Mouse (Mus musculus) kidney, postnatal 0 days (tissue): ENCODE data around the gene H1f0. TPM values are rescaled to one million over a fixed set of nuclear protein-coding genes. Genes with fewer than 3 reads are reported as not detected.
A peak's percentile ranks its signal among the peaks of the same experiment; 100 is the strongest.

Source experiments
- ATAC-seq: fragments of 200-750 bp; cut with Nextera tagmentation; replicated peaks from 2 replicates; pipeline ENCODE4 v1.8.0; 2017; ENCODE audit warnings: low read depth, moderate number of reproducible peaks, moderate TSS enrichment, moderate library complexity; ENCODE audit not compliant: low FRiP score
- DNase-seq: peaks from one replicate; pipeline ENCODE4 v3.0.0-alpha.2; 2016; ENCODE audit warnings: low spot score
- H3K27ac ChIP-seq: fragments of 300-500 bp; sonication (generic); 2 replicates; pipeline ENCODE4 v1.5.1; 2014; ENCODE audit warnings: mild to moderate bottlenecking
- H3K27me3 ChIP-seq: fragments of 300-500 bp; sonication (generic); 2 replicates; pipeline ENCODE4 v1.6.1; 2014; ENCODE audit warnings: low read length, mixed read lengths; ENCODE audit not compliant: insufficient read depth
- H3K36me3 ChIP-seq: fragments of 300-500 bp; sonication (generic); 2 replicates; pipeline ENCODE4 v1.6.1; 2014; ENCODE audit warnings: low read length, mixed read lengths; ENCODE audit not compliant: insufficient read depth
- H3K4me1 ChIP-seq: fragments of 300-500 bp; sonication (generic); replicated peaks from 2 replicates; pipeline ENCODE4 v1.6.1; 2014; ENCODE audit warnings: antibody characterized with exemption, low read length, mixed read lengths; ENCODE audit not compliant: insufficient read depth
- H3K4me2 ChIP-seq: fragments of 300-500 bp; sonication (generic); 2 replicates; pipeline ENCODE4 v1.6.1; 2014; ENCODE audit warnings: mild to moderate bottlenecking, low read length, moderate library complexity, mixed read lengths
- H3K4me3 ChIP-seq: fragments of 300-500 bp; sonication (generic); replicated peaks from 2 replicates; pipeline ENCODE4 v1.5.1; 2014; ENCODE audit warnings: low read depth, low read length
- H3K9ac ChIP-seq: fragments of 300-500 bp; sonication (generic); 2 replicates; pipeline ENCODE4 v1.6.1; 2014; ENCODE audit warnings: low read depth, low read length
- H3K9me3 ChIP-seq: fragments of 300-500 bp; sonication (generic); replicated peaks from 2 replicates; pipeline ENCODE4 v1.6.1; 2016; ENCODE audit warnings: low read length, inconsistent platforms, mixed read lengths
- CTCF ChIP-seq: IDR thresholded peaks from 2 replicates; pipeline ENCODE4 v1.5.1; 2016; ENCODE audit warnings: antibody characterized with exemption, low read depth, mild to moderate bottlenecking, moderate library complexity
- WGBS: fragments of 180-500 bp; shearing (Covaris S2); extraction: QIAGEN DNeasy Blood & Tissue Kit; methylation state at CpG from one replicate; pipeline ENCODE4 v1.1.7; 2014; 5-methylcytosine and 5-hydroxymethylcytosine counted together
- polyA plus RNA-seq: library from polyadenylated mRNA; unstranded; fragments of >200 nt; fragmentation: Nextera tagmentation; extraction: Ambion mirVana; gene quantifications from 2 replicates; pipeline ENCODE4 v1.2.1, GENCODE M21; 2015

Gene H1f0
- polyA plus RNA-seq, 1 experiment from 2014 or later: 524 TPM

- ATAC-seq (no peak), DNase-seq (peak; percentile 31)
- H3K27me3 ChIP-seq: no peaks in the 10 kb centered on the region
- H3K36me3 ChIP-seq: no peaks in the 10 kb centered on the region
- H3K4me3 ChIP-seq: no peak overlapping the region
- H3K4me2 ChIP-seq: no peak overlapping the region
- no peak for TF ChIP-seq CTCF
- H3K27ac ChIP-seq: no peak overlapping the region
- no peaks in the 10 kb centered on the region for H3K4me1 ChIP-seq
- no peak overlapping the region for H3K9ac ChIP-seq
- no peaks in the 10 kb centered on the region for H3K9me3 ChIP-seq
- 50% methylated on average over 10 of the region's 10 CpGs for WGBS
Observed at GRCm38 (mm10) chr15:79011550-79011949, 16.7 kb upstream of the H1f0 start.

GRCm38 (mm10) chr15:79013382-79013781 is 14.9 kb upstream of the H1f0 start:
- Histone ChIP-seq H3K9me3 (no peaks in the 10 kb centered on the region), H3K4me2 (no peak overlapping the region), H3K4me1 (no peaks in the 10 kb centered on the region), H3K27ac (no peak overlapping the region), H3K4me3 (no peak overlapping the region), H3K36me3 (no peaks in the 10 kb centered on the region), H3K9ac (no peak overlapping the region), H3K27me3 (no peaks in the 10 kb centered on the region)
- no peak for TF ChIP-seq CTCF
- 48% methylated on average over 7 of the region's 7 CpGs for WGBS
- DNase-seq: no peak
- no peak for ATAC-seq

- no peak; the same call in 1 of the 2 replicates for ATAC-seq
Observed at GRCm38 (mm10) chr15:79018191-79018590, 10.1 kb upstream of the H1f0 start.

DNA sequence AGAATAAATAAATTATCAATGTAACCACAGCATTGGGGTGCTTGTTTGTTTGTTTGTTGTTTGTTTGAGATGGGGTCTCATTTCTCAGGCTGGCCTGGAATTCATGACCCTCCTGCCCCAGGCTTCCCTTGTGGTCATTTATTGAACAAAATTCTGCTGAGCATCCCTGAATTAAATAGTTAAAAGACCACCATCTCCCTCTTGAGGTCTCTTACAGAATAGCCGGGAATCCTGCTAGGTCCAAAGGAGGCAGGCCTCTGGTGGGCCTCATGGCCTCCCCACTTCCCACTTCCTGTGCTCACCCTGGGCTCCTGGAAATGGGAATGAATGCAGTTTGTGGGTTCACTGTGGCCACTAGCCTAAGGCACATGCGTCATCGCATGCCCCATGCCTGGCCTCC is 9.4 kb upstream of the H1f0 start:
- Histone ChIP-seq H3K4me1 (peaks cover 7% of the 10 kb centered on the region; the same call in 1 of the 2 replicates), H3K36me3 (no peaks in the 10 kb centered on the region), H3K27me3 (no peaks in the 10 kb centered on the region), H3K9ac (no peak overlapping the region), H3K4me2 (no peak overlapping the region), H3K9me3 (no peaks in the 10 kb centered on the region), H3K27ac (no peak overlapping the region), H3K4me3 (no peak overlapping the region)
- peak; percentile 56 for TF ChIP-seq CTCF
- ATAC-seq (no peak), DNase-seq (peak; percentile 82)
- WGBS: 44% methylated on average over 3 of the region's 3 CpGs

More at GRCm38 (mm10) chr15:79018191-79018590, 10.1 kb upstream of the H1f0 start:
- peaks cover 7% of the 10 kb centered on the region; the same call in 1 of the 2 replicates for H3K4me1 ChIP-seq
- no peak overlapping the region for H3K27ac ChIP-seq
- peak; percentile 74 for DNase-seq
- H3K27me3 ChIP-seq: no peaks in the 10 kb centered on the region
- no peaks in the 10 kb centered on the region for H3K36me3 ChIP-seq
- no peak overlapping the region for H3K4me3 ChIP-seq
- H3K9me3 ChIP-seq: no peaks in the 10 kb centered on the region
- 12% methylated on average over 4 of the region's 4 CpGs for WGBS
- H3K9ac ChIP-seq: no peak overlapping the region
- TF ChIP-seq CTCF: no peak
- H3K4me2 ChIP-seq: no peak overlapping the region

GRCm38 (mm10) chr15:79022671-79023230 is 5.5 kb upstream of the H1f0 start:
- no peak for TF ChIP-seq CTCF

DNA sequence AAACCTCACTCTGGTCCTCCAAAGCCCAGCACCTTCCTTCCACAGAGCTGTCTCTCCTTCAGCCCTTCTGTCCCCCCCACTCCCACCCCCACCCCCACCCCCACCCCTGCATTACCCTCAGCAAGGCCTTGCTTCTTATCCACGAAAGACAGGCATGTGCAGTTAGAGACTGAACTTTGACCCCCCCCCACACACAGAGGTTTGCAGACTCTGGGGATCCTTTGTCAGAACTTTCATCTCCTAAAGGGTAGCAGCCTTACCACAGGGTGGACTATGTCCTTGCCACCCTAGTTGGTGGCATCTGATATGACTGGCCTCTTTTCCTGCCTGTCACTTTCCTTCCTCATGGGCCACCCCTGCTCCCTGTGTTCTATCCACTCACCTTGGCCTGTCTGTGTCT is 4.9 kb upstream of the H1f0 start:
- no peak for TF ChIP-seq CTCF
- H3K4me2 ChIP-seq: no peak overlapping the region
- ATAC-seq (no peak), DNase-seq (no peak)
- peaks cover 26% of the 10 kb centered on the region for H3K4me1 ChIP-seq
- no peak overlapping the region for H3K27ac ChIP-seq
- no peak overlapping the region for H3K9ac ChIP-seq
- no peaks in the 10 kb centered on the region for H3K9me3 ChIP-seq
- no peaks in the 10 kb centered on the region for H3K36me3 ChIP-seq
- WGBS: 50% methylated on average over 1 of the region's 1 CpGs
- no peak overlapping the region for H3K4me3 ChIP-seq
- H3K27me3 ChIP-seq: no peaks in the 10 kb centered on the region

More at GRCm38 (mm10) chr15:79022671-79023230, 5.5 kb upstream of the H1f0 start:
- DNase-seq (no peak), ATAC-seq (peak; percentile 9; the same call in 1 of the 2 replicates)
- Histone ChIP-seq H3K4me1 (peaks cover 26% of the 10 kb centered on the region), H3K36me3 (no peaks in the 10 kb centered on the region), H3K9ac (0 out of 2 replicates have a peak overlapping the region, but pooled peaks have one; percentile 14), H3K4me2 (no peak overlapping the region), H3K9me3 (no peaks in the 10 kb centered on the region), H3K4me3 (no peak overlapping the region), H3K27me3 (no peaks in the 10 kb centered on the region), H3K27ac (no peak overlapping the region)
- 41% methylated on average over 10 of the region's 10 CpGs for WGBS
